Mouse (Mus musculus) layer of hippocampus, adult 8-10 months (tissue): ENCODE results near the gene Nrp1. TPM values are rescaled to one million over a fixed set of nuclear protein-coding genes. Genes with fewer than 3 reads are reported as not detected.

ENCODE experiments used
- DNase-seq, 2 experiments: peaks; one replicate each; pipeline ENCODE4 v3.0.0; 2022; ENCODE audit warnings: low spot score in 2 of 2
- total RNA-seq, 4 experiments: library from RNA; stranded (reverse); gene quantifications; 2 replicates each; pipeline ENCODE4 v1.2.4; 2022

Nrp1 gene
- total RNA-seq, 4 experiments from 2014 or later: 89.8 to 108 (median 101) TPM

DNA sequence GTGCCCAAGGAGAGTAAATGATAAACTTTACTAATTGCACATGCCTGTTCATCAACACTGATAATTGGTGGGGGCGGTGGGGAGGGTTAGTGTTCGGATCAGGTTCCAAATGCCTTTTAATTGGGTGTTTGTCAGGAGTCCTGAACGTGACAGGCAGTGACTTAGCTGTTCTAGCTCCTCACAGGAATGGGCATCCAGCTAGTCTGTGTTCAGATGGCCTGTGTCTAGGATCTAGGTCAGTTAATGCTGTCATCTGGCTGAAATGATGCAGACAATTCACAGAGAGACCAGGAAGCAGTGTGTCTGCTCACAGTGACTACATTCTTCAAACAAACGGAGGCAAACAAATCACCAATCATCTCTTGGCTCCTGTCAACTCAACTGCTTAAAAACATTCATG is 12.1 kb downstream of the Nrp1 start:
- no peak for DNase-seq

DNA sequence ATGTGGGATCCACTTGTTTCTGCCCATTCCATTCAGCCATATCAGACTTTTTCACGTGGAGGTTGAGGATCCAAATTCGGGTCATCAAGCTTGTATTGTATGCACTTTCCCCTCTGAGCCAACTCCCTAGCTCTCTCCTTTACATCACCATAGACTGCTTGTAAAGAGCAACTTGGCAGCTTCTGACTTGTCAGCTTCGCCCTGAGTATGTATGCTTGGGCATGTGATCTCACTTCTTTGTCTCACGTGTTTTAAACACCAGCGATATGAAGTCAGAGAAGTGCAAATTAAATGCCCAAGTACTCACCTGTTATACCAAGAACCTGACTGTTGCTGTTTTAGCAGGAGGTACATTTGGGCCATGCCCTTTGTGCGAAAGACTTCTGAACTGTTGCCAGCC is 12.6 kb downstream of the Nrp1 start:
- DNase-seq: no peak

DNA sequence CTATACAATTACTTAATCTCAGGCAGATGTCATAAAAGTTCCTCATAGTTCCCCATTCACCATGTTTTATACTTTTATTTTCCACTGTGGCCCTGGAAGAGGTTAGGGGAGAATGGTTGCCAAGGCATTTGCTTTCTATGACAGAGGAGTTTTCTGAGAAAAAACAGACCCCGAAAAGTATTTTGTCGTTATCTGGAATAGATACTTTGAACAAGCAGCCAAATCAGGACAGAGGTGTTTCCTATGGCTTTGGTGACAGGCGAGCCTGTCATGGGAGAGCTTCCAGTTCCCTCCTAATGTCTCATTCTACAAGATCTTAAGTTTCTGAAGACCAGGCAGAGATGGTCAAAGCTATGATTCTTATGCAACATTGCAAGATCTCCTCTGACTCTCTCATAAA is 13.4 kb downstream of the Nrp1 start:
- DNase-seq: no peak

DNA sequence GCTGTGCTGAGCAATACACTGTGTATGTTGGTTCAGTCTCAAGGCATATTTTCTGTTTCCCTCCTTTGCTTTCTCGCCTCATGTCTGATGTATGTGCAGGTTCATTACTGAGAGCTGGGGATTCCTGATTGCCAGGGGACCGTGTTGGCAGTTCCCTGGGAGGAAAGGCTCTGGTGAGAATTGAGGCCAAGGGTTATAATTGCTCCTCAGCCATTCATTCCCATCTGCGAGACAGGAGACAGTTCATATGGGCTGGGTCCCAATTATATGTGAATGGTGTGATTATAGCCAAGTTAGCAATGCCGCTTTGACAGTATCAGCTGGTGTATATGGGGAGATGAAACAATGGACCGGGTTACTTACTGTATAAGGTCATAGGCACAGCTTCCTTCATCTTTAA is 14.3 kb downstream of the Nrp1 start:
- no peak for DNase-seq

DNA sequence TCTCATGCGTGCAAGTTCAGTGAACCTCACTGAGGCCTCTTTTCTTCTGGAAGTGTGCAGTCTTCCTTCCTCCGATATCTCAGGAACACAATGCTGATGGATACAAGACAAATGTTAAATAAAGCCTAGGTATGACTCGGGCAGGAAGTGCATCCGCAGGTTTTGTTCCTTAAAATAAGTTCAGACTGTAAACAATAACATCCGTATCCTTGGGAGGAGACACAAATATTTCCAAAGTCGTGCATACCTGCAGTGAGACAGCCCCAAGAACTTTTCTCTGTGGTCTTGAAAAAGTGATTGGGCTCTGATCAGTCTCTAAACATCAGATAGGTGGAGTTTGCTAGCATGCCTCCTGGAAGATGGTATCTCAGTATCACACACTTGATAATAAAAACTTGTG is 15.0 kb downstream of the Nrp1 start:
- DNase-seq: no peak

DNA sequence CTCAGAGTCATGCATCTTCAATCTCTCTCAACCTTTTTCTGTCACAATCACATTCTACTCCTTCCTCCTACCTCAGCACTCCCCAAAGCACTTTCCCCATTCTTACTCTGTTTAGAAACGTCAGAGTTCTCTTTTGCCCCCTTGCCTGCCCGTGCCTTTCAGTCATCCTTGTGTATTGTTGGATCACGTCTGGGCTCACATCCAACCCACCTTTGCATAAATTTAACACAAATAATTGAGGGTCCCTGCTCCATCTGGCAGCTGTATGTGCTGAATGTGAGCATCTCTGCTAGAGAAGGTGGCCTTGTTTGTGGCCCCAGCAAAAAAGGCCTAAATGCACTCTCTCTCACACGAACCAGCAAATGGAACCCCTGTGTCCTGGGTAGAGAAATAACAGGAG is 16.9 kb downstream of the Nrp1 start:
- DNase-seq: no peak

GRCm38 (mm10) chr8:128383176-128383575 is 24.8 kb downstream of the Nrp1 start:
- DNase-seq: no peak

GRCm38 (mm10) chr8:128384366-128384765 is 26.0 kb downstream of the Nrp1 start:
- DNase-seq: no peak

DNA sequence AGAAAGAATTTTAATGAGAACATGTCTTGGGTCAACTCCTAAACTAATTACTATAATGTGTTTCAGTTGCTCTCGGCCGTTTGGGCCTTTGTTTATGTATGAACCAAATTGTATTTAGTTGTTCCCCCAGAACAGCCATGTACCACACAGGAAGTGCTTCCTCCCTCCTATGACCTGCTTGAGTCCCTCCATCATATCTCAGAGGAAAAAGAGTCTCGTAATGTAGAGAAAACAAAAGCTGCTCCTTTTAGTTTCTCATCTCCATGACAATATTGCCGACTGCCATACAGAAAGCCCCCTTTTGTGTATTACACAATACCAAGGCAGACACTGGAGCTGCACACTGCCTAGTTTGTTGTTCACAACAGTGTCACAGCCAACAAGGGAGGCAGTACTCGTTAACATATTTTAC is 26.5 kb downstream of the Nrp1 start:
- no peak for DNase-seq

GRCm38 (mm10) chr8:128386963-128387621 is 28.7 kb downstream of the Nrp1 start:
- DNase-seq: no peak

GRCm38 (mm10) chr8:128390759-128391158 is 32.4 kb downstream of the Nrp1 start:
- DNase-seq: no peak

GRCm38 (mm10) chr8:128391182-128391760 is 32.9 kb downstream of the Nrp1 start:
- no peak for DNase-seq

DNA sequence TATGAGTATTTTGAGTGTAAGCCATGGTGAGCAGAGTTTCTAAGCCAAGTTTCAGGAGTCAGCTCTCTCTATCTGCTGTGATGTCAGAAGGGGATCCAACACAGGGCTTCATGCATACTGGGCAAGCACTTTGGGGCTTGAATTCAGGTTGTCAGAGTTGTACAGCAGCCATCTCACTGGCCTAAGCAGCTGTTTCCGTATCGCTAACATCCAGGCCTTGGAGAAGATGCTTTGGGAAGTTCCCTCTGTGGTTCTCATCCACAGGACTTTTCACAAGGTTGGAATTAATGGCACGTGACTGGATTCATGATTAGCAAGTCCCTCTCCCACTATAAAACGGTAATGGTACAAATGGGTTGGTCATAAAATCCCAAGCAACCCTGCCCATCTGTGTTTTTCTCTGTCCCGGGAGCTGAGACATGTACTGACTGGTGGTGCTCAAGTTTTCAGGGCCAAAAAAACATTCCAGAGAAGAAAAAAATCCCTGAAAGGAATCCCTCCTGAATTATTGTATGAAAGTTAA is 36.3 kb downstream of the Nrp1 start:
- no peak for DNase-seq

GRCm38 (mm10) chr8:128396968-128397367 is 38.6 kb downstream of the Nrp1 start:
- no peak for DNase-seq

DNA sequence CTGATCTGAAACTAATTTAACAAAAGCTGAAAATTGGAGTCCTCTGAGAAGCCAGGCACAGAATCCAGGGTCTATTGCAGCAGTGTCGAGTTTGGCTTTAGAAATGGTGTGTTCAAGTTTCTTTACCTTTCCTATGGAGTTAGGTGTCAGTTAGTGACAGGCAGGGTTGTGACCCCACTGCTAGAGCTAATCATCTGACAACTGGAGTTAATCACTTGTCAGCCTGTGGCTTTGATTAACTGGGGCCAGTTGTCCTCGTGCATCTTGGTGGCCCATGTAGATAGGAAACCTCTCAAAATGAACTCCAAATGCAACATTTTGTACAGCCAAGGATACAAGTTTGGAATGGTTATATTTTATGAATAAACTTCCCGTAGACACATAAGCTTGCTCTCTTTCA is 39.0 kb downstream of the Nrp1 start:
- DNase-seq: no peak

- DNase-seq: peak in 1 of 2 experiments; percentile 24
These were observed 40.2 kb downstream of the Nrp1 start for GRCm38 (mm10) chr8:128398472-128399091.

DNA sequence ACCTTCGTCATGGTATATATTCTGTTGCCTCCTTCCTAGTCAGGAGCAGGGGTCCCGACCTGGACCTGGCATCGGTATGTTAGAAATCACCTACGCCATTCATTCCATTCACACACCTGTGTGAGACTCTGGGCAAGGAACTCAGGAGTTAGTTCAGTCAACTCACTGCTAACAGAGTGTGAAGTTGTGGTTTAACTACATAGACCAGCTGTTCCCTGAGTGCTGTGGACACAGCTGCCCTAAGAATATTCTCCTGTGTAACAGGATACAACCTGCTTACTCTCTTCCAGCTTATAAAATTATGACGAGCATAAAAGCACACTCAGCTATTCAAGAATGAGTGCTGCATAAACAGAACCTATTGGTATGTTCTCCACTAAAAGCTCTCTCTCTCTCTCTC is 41.9 kb downstream of the Nrp1 start:
- DNase-seq: no peak

GRCm38 (mm10) chr8:128404876-128405275 is 46.5 kb downstream of the Nrp1 start:
- DNase-seq: no peak

DNA sequence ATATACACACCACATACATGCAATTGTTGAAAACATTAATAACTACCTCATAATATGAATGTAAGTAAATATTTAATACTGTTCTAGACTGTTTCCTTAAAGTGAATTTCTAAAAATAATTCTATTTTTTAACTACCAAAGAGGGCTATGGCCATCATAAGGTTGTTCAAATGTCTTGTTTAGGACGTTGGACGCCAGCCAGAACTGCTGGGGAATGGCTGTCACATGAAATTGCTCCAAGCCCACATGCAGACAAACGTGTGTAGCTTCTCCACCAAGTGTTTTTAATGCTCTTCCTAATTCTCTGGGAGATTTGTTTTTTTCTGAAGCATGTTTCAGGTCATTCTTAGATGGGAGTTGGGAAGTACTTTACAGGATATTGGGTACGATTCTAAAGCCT is 55.0 kb downstream of the Nrp1 start:
- no peak for DNase-seq

DNA sequence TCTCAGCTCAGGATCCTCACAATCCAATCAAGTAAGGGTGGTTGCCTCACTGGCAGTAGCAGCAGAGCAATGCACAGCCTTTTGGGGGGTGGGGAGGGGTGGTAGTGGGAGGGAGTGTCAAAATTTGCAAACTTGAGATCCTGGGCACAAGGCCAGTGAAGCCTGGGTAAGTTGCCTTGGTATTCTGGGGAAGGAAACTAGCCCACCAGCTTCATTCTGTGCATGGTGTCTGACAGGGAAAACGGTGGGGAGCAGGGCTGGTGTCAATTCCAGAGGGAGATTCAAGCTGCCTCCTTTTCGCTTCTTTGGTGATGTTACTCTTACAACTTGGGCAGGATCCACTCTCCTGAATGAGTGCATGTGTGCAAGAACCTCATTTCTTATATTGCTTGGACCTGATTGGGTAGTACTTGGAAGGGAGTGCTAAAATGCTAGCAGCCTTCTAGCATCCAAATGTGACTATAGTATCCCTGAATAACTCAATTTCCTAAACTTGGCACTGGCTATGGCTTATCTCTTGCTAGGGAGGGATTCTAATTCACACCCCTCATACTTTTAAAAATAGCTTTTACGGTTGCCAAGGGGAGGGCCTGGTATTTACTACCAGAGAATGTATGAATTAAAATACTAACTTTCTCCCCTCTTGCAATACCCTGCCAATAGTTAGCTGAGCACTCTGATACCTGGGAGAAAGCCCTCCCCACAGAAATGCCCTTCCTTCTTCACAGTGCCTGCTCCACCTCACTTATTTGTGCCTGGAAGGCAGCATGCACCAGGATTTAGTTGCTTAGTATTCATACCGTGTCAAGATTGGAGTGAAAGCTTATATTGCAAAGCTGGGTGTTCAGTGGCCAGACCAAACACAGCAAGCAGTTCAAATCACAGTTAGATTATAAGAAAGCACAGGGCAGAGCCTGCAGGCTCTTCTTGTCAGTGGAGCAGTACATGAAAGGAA is 57.6 kb downstream of the Nrp1 start:
- peak; percentile 38 to 57 for DNase-seq

DNA sequence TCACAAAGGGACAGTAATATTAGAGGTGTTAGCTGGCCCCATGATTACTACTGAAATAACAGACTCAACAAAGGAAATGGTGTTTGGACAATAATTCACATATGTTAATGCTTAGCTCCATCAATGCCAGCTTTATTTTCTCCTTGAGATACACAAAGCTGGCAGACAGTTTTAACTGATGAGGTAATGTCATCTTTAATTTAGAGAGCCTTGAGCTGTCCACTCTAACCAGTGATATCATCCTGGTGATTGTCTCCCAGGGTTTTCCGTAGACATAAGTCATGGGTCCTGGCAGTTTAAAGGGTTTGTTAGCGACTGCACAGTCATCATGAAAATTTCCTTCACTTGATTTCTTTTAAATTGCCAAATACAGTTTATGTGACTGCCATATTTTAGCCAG is 58.5 kb downstream of the Nrp1 start:
- DNase-seq: no peak
